Mouse (Mus musculus) liver, embryonic 16.5 days (tissue): ENCODE data around the gene Borcs6. TPM values are rescaled to one million over a fixed set of nuclear protein-coding genes. Genes with fewer than 3 reads are reported as not detected.

ENCODE experiments used
- ATAC-seq: fragments of 200-750 bp; cut with Nextera tagmentation; 2 replicates; pipeline ENCODE4 v1.8.0; 2017; ENCODE audit warnings: low read depth, mild to moderate bottlenecking, moderate number of reproducible peaks, moderate library complexity
- H3K27ac ChIP-seq: fragments of 300-500 bp; sonication (generic); 2 replicates; pipeline ENCODE4 v1.5.1; 2014; ENCODE audit warnings: mild to moderate bottlenecking, low read length
- H3K27me3 ChIP-seq: fragments of 300-500 bp; sonication (generic); 2 replicates; pipeline ENCODE4 v1.6.1; 2014; ENCODE audit warnings: low read depth, low read length, mixed read lengths; ENCODE audit not compliant: control insufficient read depth, insufficient read depth
- H3K36me3 ChIP-seq: fragments of 300-500 bp; sonication (generic); 2 replicates; pipeline ENCODE4 v1.6.1; 2014; ENCODE audit warnings: mild to moderate bottlenecking; ENCODE audit not compliant: control insufficient read depth, insufficient read depth
- H3K4me1 ChIP-seq: fragments of 300-500 bp; sonication (generic); 2 replicates; pipeline ENCODE4 v1.6.1; 2014; ENCODE audit warnings: low read depth, low read length, mixed read lengths; ENCODE audit not compliant: control insufficient read depth
- H3K4me2 ChIP-seq: fragments of 300-500 bp; sonication (generic); 2 replicates; pipeline ENCODE4 v1.6.1; 2014; ENCODE audit warnings: low read depth, low read length, mixed read lengths
- H3K4me3 ChIP-seq: fragments of 300-500 bp; sonication (generic); 2 replicates; pipeline ENCODE4 v1.5.1; 2014; ENCODE audit warnings: low read depth, mild to moderate bottlenecking, low read length
- H3K9ac ChIP-seq: fragments of 300-500 bp; sonication (generic); 2 replicates; pipeline ENCODE4 v1.6.1; 2014; ENCODE audit warnings: low read depth, low read length
- H3K9me3 ChIP-seq: fragments of 300-500 bp; sonication (generic); replicated peaks from 2 replicates; pipeline ENCODE4 v1.6.1; 2016; ENCODE audit warnings: low read length; ENCODE audit not compliant: control insufficient read depth
- WGBS: fragments of 180-500 bp; shearing (Covaris S2); extraction: QIAGEN DNeasy Blood & Tissue Kit; methylation state at CpG from one replicate; pipeline ENCODE4 v1.1.7; 2014; ENCODE audit not compliant: insufficient replicate concordance; 5-methylcytosine and 5-hydroxymethylcytosine counted together
- polyA plus RNA-seq: library from polyadenylated mRNA; unstranded; fragments of >200 nt; fragmentation: Nextera tagmentation; extraction: Ambion mirVana; gene quantifications from 2 replicates; pipeline ENCODE4 v1.2.1, GENCODE M21; 2015

The Borcs6 gene
- polyA plus RNA-seq, 1 experiment from 2014 or later = 3.6 TPM

DNA sequence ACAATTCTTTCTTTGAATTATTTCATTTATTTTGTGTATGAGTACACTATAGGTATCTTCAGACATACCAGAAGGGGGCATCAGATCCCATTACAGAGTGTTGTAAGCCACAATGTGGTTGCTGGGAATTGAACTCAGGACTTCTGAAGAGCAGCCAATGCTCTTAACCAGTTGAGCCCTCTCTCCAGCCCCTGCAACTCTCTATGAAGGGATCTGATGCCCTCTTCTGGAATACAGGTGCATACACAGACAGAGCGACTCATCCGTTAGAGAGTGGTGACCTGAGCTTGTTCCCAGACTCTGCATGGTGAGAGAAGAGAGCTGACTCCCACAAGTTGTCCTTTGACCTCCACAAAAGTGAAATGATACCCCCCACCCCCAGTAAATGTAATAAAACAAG lies 30.7 kb upstream of the Borcs6 start:
- H3K27ac ChIP-seq = no peak overlapping the region
- no peak overlapping the region for H3K9ac ChIP-seq
- H3K27me3 ChIP-seq = no peaks in the 10 kb centered on the region
- peaks cover 63% of the 10 kb centered on the region for H3K36me3 ChIP-seq
- H3K4me2 ChIP-seq = no peak overlapping the region
- no peak overlapping the region for H3K4me3 ChIP-seq
- ATAC-seq = peak; percentile 47; the same call in 1 of the 2 replicates
- 59% methylated on average over 2 of the region's 2 CpGs for WGBS
- no peaks in the 10 kb centered on the region for H3K4me1 ChIP-seq
- H3K9me3 ChIP-seq = no peaks in the 10 kb centered on the region

DNA sequence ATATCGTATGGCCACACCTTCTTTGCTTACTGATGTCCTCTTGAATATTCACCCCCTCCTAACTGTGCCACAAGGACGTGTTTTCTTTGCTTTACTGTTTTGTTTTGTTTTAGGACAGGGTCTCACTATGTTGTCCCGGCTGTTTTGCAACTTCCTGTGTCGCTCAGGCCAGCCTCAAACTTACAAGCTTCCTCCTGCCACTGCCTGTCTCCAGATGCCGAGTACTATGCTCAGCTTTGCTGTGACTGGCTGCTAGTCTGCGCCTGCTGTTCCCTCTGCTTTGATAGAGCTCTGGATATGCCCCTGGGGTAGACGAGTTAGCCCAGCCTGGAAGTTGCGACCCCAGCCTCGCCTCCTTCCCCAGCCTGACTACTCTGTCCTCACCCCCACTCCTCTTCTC lies 26.0 kb upstream of the Borcs6 start:
- 57% methylated on average over 9 of the region's 9 CpGs for WGBS
- peaks cover 29% of the 10 kb centered on the region for H3K36me3 ChIP-seq

DNA sequence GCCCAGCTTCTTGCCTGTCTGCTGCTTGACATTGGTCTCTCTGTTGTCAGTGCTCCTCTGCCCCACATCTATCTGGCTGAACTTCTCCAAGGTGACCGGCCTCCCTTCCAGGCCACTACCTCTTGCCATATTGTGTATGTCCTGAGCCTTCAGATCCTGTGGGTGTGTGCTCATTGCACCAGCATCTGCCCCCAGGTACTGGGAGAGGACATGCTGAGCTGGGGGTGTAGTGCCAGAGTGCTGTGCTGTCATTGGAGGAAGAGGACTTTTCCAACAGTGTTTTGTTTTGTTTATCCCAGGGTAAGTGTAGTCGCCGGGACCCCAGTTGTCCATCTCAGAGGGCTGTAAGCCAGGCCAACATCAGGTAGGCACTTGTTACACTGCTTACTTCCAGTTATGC lies 24.9 kb upstream of the Borcs6 start:
- Histone ChIP-seq H3K36me3 (peaks cover 21% of the 10 kb centered on the region), H3K4me1 (peaks cover 26% of the 10 kb centered on the region), H3K9me3 (no peaks in the 10 kb centered on the region), H3K27ac (no peak overlapping the region), H3K4me2 (no peak overlapping the region), H3K4me3 (no peak overlapping the region), H3K27me3 (no peaks in the 10 kb centered on the region), H3K9ac (no peak overlapping the region)
- WGBS = 83% methylated on average over 3 of the region's 3 CpGs
- ATAC-seq = no peak

More for the DNA sequence above, 26.0 kb upstream of the Borcs6 start:
- no peak overlapping the region for H3K4me3 ChIP-seq
- no peak overlapping the region for H3K4me2 ChIP-seq
- no peak for ATAC-seq
- H3K9me3 ChIP-seq = no peaks in the 10 kb centered on the region
- no peak overlapping the region for H3K27ac ChIP-seq
- H3K9ac ChIP-seq = no peak overlapping the region
- peaks cover 16% of the 10 kb centered on the region for H3K4me1 ChIP-seq
- no peaks in the 10 kb centered on the region for H3K27me3 ChIP-seq

GRCm38 (mm10) chr11:69035411-69035810 lies 24.1 kb upstream of the Borcs6 start:
- Histone ChIP-seq H3K27ac (no peak overlapping the region; the same call in 1 of the 2 replicates), H3K27me3 (no peaks in the 10 kb centered on the region), H3K4me3 (no peak overlapping the region), H3K4me1 (peaks cover 28% of the 10 kb centered on the region), H3K9me3 (no peaks in the 10 kb centered on the region), H3K36me3 (peaks cover 14% of the 10 kb centered on the region; the same call in 1 of the 2 replicates), H3K9ac (no peak overlapping the region), H3K4me2 (peak overlapping the region; percentile 91; the same call in 1 of the 2 replicates)
- no peak for ATAC-seq
- 79% methylated on average over 9 of the region's 9 CpGs for WGBS

- peaks cover 12% of the 10 kb centered on the region; the same call in 1 of the 2 replicates for H3K36me3 ChIP-seq
- H3K27ac ChIP-seq = peak overlapping the region; percentile 29; the same call in 1 of the 2 replicates
- H3K9ac ChIP-seq = no peak overlapping the region
- H3K4me1 ChIP-seq = peaks cover 30% of the 10 kb centered on the region
- peak; percentile 30; the same call in 1 of the 2 replicates for ATAC-seq
- 3% methylated on average over 8 of the region's 8 CpGs for WGBS
- H3K4me2 ChIP-seq = peak overlapping the region; percentile 91
- H3K9me3 ChIP-seq = no peaks in the 10 kb centered on the region
- peak overlapping the region; percentile 75 for H3K4me3 ChIP-seq
- no peaks in the 10 kb centered on the region for H3K27me3 ChIP-seq
Measured at GRCm38 (mm10) chr11:69035849-69036248, 23.7 kb upstream of the Borcs6 start.

DNA sequence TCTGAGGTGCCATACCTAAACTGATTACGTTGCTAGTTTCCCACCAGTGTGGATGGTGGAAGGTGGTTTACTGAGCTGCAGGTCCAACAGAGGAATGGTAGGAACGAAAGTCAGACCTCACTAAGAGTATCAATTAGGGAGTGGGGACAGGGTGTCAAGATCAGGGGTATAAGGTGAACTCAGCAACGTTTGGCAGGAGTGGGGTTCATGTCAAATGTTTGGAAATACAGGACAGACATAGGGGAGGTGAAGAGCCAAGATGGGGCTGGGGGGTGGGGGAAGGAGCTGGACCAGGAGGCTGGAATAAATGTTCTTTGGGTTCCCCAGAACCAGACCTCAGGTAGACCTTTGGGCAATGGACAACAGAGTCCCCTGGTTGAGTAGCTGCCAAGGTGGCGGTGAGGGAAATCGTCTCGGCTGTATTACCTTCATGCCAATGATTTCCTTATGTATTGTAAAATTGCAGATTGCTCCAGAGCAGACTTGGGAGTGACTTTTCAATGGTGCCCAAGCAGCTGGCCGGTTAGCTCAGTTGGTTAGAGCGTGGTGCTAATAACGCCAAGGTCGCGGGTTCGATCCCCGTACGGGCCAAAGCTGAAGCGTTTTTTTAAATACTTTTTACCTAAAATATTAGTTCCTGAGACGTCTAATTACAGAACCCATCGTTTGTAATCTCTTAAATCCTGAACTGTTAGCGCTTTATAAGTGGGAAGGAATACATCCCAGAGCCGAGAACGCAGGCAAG lies 22.9 kb upstream of the Borcs6 start:
- ATAC-seq = peak; percentile 20; the same call in 1 of the 2 replicates
- H3K9me3 ChIP-seq = no peaks in the 10 kb centered on the region
- H3K27ac ChIP-seq = peak overlapping the region; percentile 75
- H3K4me2 ChIP-seq = peak overlapping the region; percentile 91
- H3K36me3 ChIP-seq = peaks cover 4% of the 10 kb centered on the region; the same call in 1 of the 2 replicates
- peak overlapping the region; percentile 69 for H3K9ac ChIP-seq
- peak overlapping the region; percentile 75 for H3K4me3 ChIP-seq
- WGBS = 9% methylated on average over 20 of the region's 20 CpGs
- peaks cover 33% of the 10 kb centered on the region for H3K4me1 ChIP-seq
- no peaks in the 10 kb centered on the region for H3K27me3 ChIP-seq

GRCm38 (mm10) chr11:69037231-69038061 lies 22.1 kb upstream of the Borcs6 start:
- H3K4me3 ChIP-seq = peak overlapping the region; percentile 75
- peaks cover 33% of the 10 kb centered on the region for H3K4me1 ChIP-seq
- H3K27ac ChIP-seq = peak overlapping the region; percentile 75
- ATAC-seq = peak; percentile 40
- H3K9me3 ChIP-seq = no peaks in the 10 kb centered on the region
- H3K9ac ChIP-seq = peak overlapping the region; percentile 69
- no peaks in the 10 kb centered on the region for H3K27me3 ChIP-seq
- under 1% methylated on average over 34 of the region's 34 CpGs for WGBS
- peaks cover 2% of the 10 kb centered on the region; the same call in 1 of the 2 replicates for H3K36me3 ChIP-seq
- H3K4me2 ChIP-seq = peak overlapping the region; percentile 91

- no peak overlapping the region for H3K27ac ChIP-seq
- H3K9me3 ChIP-seq = no peaks in the 10 kb centered on the region
- no peak overlapping the region for H3K4me2 ChIP-seq
- no peak overlapping the region for H3K4me3 ChIP-seq
- H3K4me1 ChIP-seq = peaks cover 33% of the 10 kb centered on the region
- 62% methylated on average over 5 of the region's 5 CpGs for WGBS
- H3K27me3 ChIP-seq = no peaks in the 10 kb centered on the region
- H3K36me3 ChIP-seq = no peaks in the 10 kb centered on the region; the same call in 1 of the 2 replicates
- no peak overlapping the region for H3K9ac ChIP-seq
- ATAC-seq = no peak
Measured at GRCm38 (mm10) chr11:69038173-69038572, 21.3 kb upstream of the Borcs6 start.
